Mouse (Mus musculus) G1E (cell line): Measurements from ENCODE around the gene Vmn1r9. TPM values are rescaled to one million over a fixed set of nuclear protein-coding genes. Genes with fewer than 3 reads are reported as not detected.
"Not testable (repeated sequence)": the region's sequence is repeated elsewhere in the genome, so short reads cannot be mapped to it uniquely, and the experiment has no call there.

Source experiments
- ATAC-seq: 2 replicates; pipeline ENCODE4 v1.8.0; 2016; ENCODE audit warnings: mild to moderate bottlenecking; ENCODE audit not compliant: insufficient number of reproducible peaks, poor library complexity, low FRiP score, severe bottlenecking; ENCODE audit errors: extremely low read depth
- DNase-seq: peaks from one replicate; pipeline ENCODE4 v3.0.0; 2012; ENCODE audit warnings: low spot score
- H3K27me3 ChIP-seq: 2 replicates; pipeline ENCODE4 v1.6.1; 2012; ENCODE audit warnings: mild to moderate bottlenecking, low read length, inconsistent platforms; ENCODE audit not compliant: insufficient read depth
- H3K36me3 ChIP-seq: replicated peaks from 2 replicates; pipeline ENCODE3; 2012; ENCODE audit warnings: mild to moderate bottlenecking, inconsistent platforms
- H3K4me1 ChIP-seq: 2 replicates; pipeline ENCODE4 v1.6.1; 2012; ENCODE audit warnings: low read depth, low read length, inconsistent platforms, mixed read lengths; ENCODE audit not compliant: insufficient read depth
- H3K4me3 ChIP-seq: 2 replicates; pipeline ENCODE4 v1.5.1; 2012; ENCODE audit warnings: low read depth, mild to moderate bottlenecking, inconsistent platforms, low read length, moderate library complexity, mixed read lengths
- H3K9me3 ChIP-seq: replicated peaks from 2 replicates; pipeline ENCODE4 v1.6.1; 2012; ENCODE audit warnings: inconsistent platforms
- CTCF ChIP-seq: IDR thresholded peaks from 2 replicates; pipeline ENCODE4 v1.5.1; 2012; ENCODE audit warnings: low read depth, low read length, inconsistent platforms, mixed read lengths
- GATA1 ChIP-seq: IDR thresholded peaks from 2 replicates; pipeline ENCODE4 v1.6.1; 2012; ENCODE audit warnings: borderline replicate concordance, low read length, inconsistent platforms, mixed read lengths
- GATA2 ChIP-seq: IDR thresholded peaks from 2 replicates; pipeline ENCODE4 v1.6.1; 2012; ENCODE audit warnings: low read depth, low read length, inconsistent platforms, borderline replicate concordance
- POLR2AphosphoS5 ChIP-seq: IDR thresholded peaks from 2 replicates; pipeline ENCODE4 v1.6.1; 2012; ENCODE audit warnings: low read depth, low read length, inconsistent platforms; ENCODE audit not compliant: insufficient replicate concordance
- TAL1 ChIP-seq: conservative IDR thresholded peaks from 2 replicates; pipeline ENCODE4 v1.6.1; 2012; ENCODE audit warnings: low read depth, low read length, inconsistent platforms, mixed read lengths
- polyA plus RNA-seq: library from polyadenylated mRNA; stranded (reverse); fragments of >175 nt; gene quantifications from 2 replicates; pipeline ENCODE4 v1.2.3, GENCODE M21; 2012
- total RNA-seq, 2 experiments: library from RNA; stranded (forward) in 1 of 2; stranded (reverse) in 1 of 2; fragments of 200-1000 nt in 1 of 2; fragments of >200 nt in 1 of 2; fragmentation: Nextera tagmentation in 1 of 2; gene quantifications; 2 replicates each; pipeline ENCODE4 v1.2.3; 2014 to 2017

Gene Vmn1r9
- total RNA-seq (2014; fragmentation: Nextera tagmentation) (not detected in 2 replicates), total RNA-seq (2017) (0.06 and 0.76 TPM in 2 replicates), polyA plus RNA-seq (not detected in 2 replicates)

DNA sequence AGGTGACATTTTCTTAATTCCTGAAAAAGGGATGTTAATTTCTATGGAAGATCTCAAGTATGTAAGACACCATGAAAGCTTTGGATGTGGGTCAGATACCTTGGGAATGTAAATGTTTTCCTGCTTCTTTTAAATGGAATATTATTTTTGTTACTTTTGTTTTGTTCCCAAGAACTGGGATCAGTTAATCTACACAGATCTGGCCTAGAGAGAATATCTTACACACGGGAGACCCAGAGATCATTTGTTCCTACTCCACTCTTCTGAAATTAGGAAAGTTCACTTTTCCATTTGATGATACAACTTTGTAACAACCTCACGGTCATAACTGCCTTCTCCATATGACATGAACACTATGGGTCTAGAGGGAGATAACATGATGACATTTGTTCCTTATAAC, at the start of gene Vmn1r9:
Gene Vmn1r9, plus strand, starts transcription at position 301 of the 400 bp plus-strand sequence.
- Histone ChIP-seq H3K27me3 (no peaks in the 10 kb centered on the region), H3K4me3 (no peak within 1 kb of the TSS), H3K9me3 (no peaks in the 10 kb centered on the region), H3K4me1 (no peaks in the 10 kb centered on the region), H3K36me3 (no peaks in the 10 kb centered on the region)
- TF ChIP-seq CTCF (no peak), TAL1 (no peak), POLR2AphosphoS5 (no peak), GATA1 (no peak), GATA2 (no peak)
- no peak for ATAC-seq
- DNase-seq: no peak

DNA sequence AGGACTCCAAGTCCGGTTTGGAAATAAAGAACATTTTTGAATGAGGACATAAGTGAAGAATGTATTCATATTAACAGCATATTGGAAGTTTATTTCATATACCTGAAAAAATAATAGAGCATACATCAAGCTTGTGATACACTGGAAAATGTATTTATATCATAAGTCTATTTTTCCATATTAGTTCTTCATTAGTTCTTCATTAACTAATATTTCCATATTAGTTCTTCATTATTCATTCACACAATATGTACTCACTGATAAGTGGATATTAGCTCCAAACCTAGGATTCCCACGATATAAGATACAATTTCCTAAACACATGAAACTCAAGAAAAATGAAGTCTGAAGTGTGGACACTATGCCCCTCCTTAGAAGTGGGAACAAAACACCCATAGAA, 41.4 kb upstream of the Vmn1r9 start, which contains the start of gene Vmn1r7:
Gene Vmn1r7, minus strand, starts transcription at position 101 of the 400 bp plus-strand sequence.
- DNase-seq, H3K4me1 ChIP-seq, H3K36me3 ChIP-seq, H3K9me3 ChIP-seq, H3K4me3 ChIP-seq, ATAC-seq, H3K27me3 ChIP-seq: not testable (repeated sequence)

DNA sequence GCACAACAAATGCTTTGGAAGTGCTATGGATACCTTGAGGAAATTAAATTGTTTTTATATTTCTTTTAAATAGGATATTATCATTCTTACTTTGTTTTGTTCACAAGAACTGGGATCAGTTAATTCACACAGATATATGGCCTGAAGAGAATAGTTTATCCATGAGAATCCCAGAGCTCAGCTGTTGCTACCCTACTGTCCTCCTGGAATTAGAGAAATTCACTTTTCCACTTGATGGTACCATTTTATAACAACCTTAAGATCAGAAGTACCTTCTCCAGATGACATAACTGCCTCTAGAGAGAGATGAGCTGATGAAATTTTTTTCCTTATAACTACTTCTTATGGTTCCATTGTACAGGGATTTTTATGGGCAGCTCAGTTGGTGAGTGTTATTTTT, 34.6 kb upstream of the Vmn1r9 start, which contains the start of gene Vmn1r8:
Gene Vmn1r8, plus strand, starts transcription at position 301 of the 400 bp plus-strand sequence.
- ATAC-seq: no peak

DNA sequence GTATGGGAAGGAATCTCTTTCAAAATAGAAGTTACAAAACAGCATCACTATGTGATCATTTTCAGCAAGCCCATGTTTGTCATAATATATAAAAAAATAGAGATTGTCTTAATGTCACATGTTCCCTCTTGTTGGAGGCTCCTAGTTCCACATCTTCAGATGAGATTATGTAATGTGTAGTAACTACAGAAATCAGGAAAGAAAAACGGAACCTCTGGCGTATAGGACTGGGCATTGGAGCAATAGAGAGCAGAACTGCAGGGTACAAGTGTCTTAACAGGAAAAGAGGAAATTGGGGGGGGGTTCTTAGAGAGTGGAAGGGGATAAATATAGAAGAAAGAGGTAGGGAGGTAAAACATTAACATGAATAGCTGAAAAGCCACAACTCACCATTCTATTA, 31.9 kb upstream of the Vmn1r9 start:
- no peak for ATAC-seq
- Histone ChIP-seq H3K4me3 (no peak overlapping the region), H3K36me3 (no peaks in the 10 kb centered on the region), H3K27me3 (0 out of 2 replicates have a peak, but pooled peaks cover 2% of the 10 kb centered on the region), H3K9me3 (no peaks in the 10 kb centered on the region), H3K4me1 (no peaks in the 10 kb centered on the region)
- TF ChIP-seq GATA1: no peak
- no peak for TF ChIP-seq CTCF
- no peak for TF ChIP-seq GATA2
- no peak for TF ChIP-seq POLR2AphosphoS5
- TF ChIP-seq TAL1: no peak
- DNase-seq: no peak

More for the DNA sequence above, 34.6 kb upstream of the Vmn1r9 start, which contains the start of gene Vmn1r8:
- TF ChIP-seq TAL1: no peak
- no peak for TF ChIP-seq GATA2
- no peak for TF ChIP-seq CTCF
- TF ChIP-seq GATA1: no peak
- TF ChIP-seq POLR2AphosphoS5: no peak
- Histone ChIP-seq H3K9me3 (no peaks in the 10 kb centered on the region), H3K4me3 (no peak within 1 kb of the TSS), H3K27me3 (no peaks in the 10 kb centered on the region), H3K4me1 (no peaks in the 10 kb centered on the region), H3K36me3 (no peaks in the 10 kb centered on the region)
- DNase-seq: no peak

DNA sequence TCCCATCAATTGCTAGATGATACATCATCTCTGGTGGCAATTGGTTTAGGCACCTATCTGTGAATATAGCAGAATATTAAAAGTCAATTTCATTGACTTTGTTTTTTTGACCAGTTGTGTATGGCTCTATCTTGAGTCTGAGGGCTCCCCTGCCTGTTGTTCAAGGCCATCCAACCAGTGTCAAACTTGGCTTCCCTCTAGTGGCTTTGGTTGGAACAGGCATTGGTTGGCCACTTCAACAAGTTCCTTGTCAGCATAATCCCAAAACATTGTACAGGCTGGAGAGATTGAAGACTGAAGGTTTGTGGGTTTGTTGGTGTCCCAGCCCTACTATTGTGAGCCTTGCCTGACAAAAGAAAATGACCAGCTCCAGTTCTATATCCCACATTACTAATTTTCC, 2.9 kb upstream of the Vmn1r9 start:
- peak; percentile 66 for ATAC-seq
- Histone ChIP-seq H3K27me3 (no peaks in the 10 kb centered on the region), H3K9me3 (no peaks in the 10 kb centered on the region), H3K36me3 (no peaks in the 10 kb centered on the region), H3K4me3 (no peak overlapping the region), H3K4me1 (no peaks in the 10 kb centered on the region)
- no peak for DNase-seq
- no peak for TF ChIP-seq GATA2
- 0 out of 2 replicates have a peak, but pooled peaks have one; percentile 7 for TF ChIP-seq CTCF
- TF ChIP-seq TAL1: no peak
- TF ChIP-seq GATA1: no peak

DNA sequence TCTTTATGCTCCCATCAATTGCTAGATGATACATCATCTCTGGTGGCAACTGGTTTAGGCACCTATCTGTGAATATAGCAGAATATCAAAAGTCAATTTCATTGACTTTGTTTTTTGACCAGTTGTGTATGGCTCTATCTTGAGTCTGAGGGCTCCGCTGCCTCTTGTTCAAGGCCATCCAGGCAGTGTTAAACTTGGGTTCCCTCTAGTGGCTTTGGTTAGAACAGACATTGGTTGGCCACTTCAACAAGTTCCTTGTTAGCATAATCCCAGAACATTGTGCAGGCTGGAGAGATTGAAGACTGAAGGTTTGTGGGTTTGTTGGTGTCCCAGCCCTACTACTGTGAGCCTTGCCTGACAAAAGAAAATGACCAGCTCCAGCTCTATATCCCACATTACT, 39.8 kb downstream of the Vmn1r9 start:
- H3K27me3 ChIP-seq: no peaks in the 10 kb centered on the region
- no peaks in the 10 kb centered on the region for H3K9me3 ChIP-seq
- no peaks in the 10 kb centered on the region for H3K4me1 ChIP-seq
- no peak for TF ChIP-seq GATA1
- TF ChIP-seq GATA2: no peak
- no peak for TF ChIP-seq CTCF
- TF ChIP-seq POLR2AphosphoS5: no peak
- TF ChIP-seq TAL1: no peak
- H3K4me3 ChIP-seq: no peak overlapping the region
- peak; percentile 40 for ATAC-seq
- H3K36me3 ChIP-seq: no peaks in the 10 kb centered on the region
- DNase-seq: peak; percentile 2
